Mouse (Mus musculus) ES-Bruce4 (cell line): ENCODE results near the gene Smug1.

ENCODE experiments used
- CTCF ChIP-seq: IDR thresholded peaks from one replicate; pipeline ENCODE4 v1.8.1; 2011; ENCODE audit warnings: low read depth, low read length
- POLR2A ChIP-seq: IDR thresholded peaks from one replicate; pipeline ENCODE4 v1.8.1; 2011; ENCODE audit warnings: low read length; ENCODE audit not compliant: insufficient read depth

- TF ChIP-seq CTCF (no peak), POLR2A (no peak)
Observed at GRCm38 (mm10) chr15:103187803-103188202, 20.9 kb upstream of the Smug1 start.
